Mouse (Mus musculus): Measurements from ENCODE around the gene Pip4k2b.

- TF ChIP-seq CTCF (IDR thresholded peaks at IDR 0.05; ENCODE audit: insufficient read depth, low read depth, low read length): no peak
- no peak for TF ChIP-seq POLR2A (IDR thresholded peaks at IDR 0.05; ENCODE audit: insufficient read depth, low read depth, low read length)
These were observed 25.2 kb upstream of the Pip4k2b start for GRCm38 (mm10) chr11:97769704-97770103.

Data from olfactory bulb, adult 2 months (tissue).